Comparison of ENCODE assay signal across 11 mouse cellular contexts in genomic region chrX:162345497-162346143, GRCm38 (mm10).
DNase-seq lines count a peak whose midpoint lies in the region; ATAC-seq and TF ChIP-seq lines count a peak whose summit lies in the region.
"Had no signal": no experiment of that assay in that cellular context is flagged by ENCODE, and none has a peak within 500 bp of the region (broad histone marks: within the 10 kb centered on the region; RNA-seq: fewer than 3 reads in every experiment).

No protein-coding gene starts in this region.

- no peaks in the 10 kb centered on the region for H3K9me3 ChIP-seq in midbrain, postnatal 0 days (ENCODE audit: low read length)
- no peaks in the 10 kb centered on the region for H3K9me3 ChIP-seq in midbrain, embryonic 15.5 days
- H3K9me3 ChIP-seq in liver, embryonic 12.5 days (replicated peaks): no peaks in the 10 kb centered on the region
- H3K9me3 ChIP-seq: embryonic facial prominence, embryonic 12.5 days; liver, embryonic 15.5 days had no signal

- WGBS in midbrain, postnatal 0 days: 73% methylated on average over 3 of the region's 3 CpGs
- WGBS in midbrain, embryonic 15.5 days: 73% methylated on average over 3 of the region's 3 CpGs
- 58% methylated on average over 3 of the region's 3 CpGs for WGBS in liver, embryonic 12.5 days (ENCODE audit: insufficient replicate concordance)

- peak; percentile 15 for DNase-seq in gastrocnemius, adult 2 months
- no peak for DNase-seq in gastrocnemius, adult 8-10 months (ENCODE audit: low spot score in 2 of 2)
- DNase-seq in midbrain, postnatal 0 days (ENCODE audit: low spot score): peak; percentile 2
- DNase-seq in cerebellum, postnatal 36 days: peak; percentile 57 to 65
- peak; percentile 21 to 30 for DNase-seq in kidney, postnatal 4 days
- DNase-seq: thymus, postnatal 36 days had no signal

- H3K36me3 ChIP-seq in midbrain, postnatal 0 days (ENCODE audit: insufficient read depth, low read length): no peaks in the 10 kb centered on the region
- no peaks in the 10 kb centered on the region for H3K36me3 ChIP-seq in midbrain, embryonic 15.5 days (replicated peaks)
- no peaks in the 10 kb centered on the region for H3K36me3 ChIP-seq in liver, embryonic 12.5 days
- H3K36me3 ChIP-seq: embryonic facial prominence, embryonic 12.5 days; liver, embryonic 15.5 days had no signal

- no peak overlapping the region for H3K4me2 ChIP-seq in midbrain, postnatal 0 days (ENCODE audit: low read depth, low read length, poor library complexity, severe bottlenecking)
- no peak overlapping the region for H3K4me2 ChIP-seq in midbrain, embryonic 15.5 days
- H3K4me2 ChIP-seq in liver, embryonic 12.5 days: no peak overlapping the region
- H3K4me2 ChIP-seq: embryonic facial prominence, embryonic 12.5 days; liver, embryonic 15.5 days had no signal

- no peak overlapping the region for H3K4me3 ChIP-seq in gastrocnemius, adult 2 months
- H3K4me3 ChIP-seq in midbrain, postnatal 0 days (ENCODE audit: low read depth, low read length): no peak overlapping the region
- no peak overlapping the region for H3K4me3 ChIP-seq in midbrain, embryonic 15.5 days
- H3K4me3 ChIP-seq in liver, embryonic 12.5 days: no peak overlapping the region
- H3K4me3 ChIP-seq: embryonic facial prominence, embryonic 12.5 days; liver, embryonic 15.5 days had no signal

- H3K27ac ChIP-seq in gastrocnemius, adult 2 months: no peak overlapping the region
- H3K27ac ChIP-seq in midbrain, postnatal 0 days (ENCODE audit: low read depth, low read length): no peak overlapping the region
- H3K27ac ChIP-seq in midbrain, embryonic 15.5 days: no peak overlapping the region
- no peak overlapping the region for H3K27ac ChIP-seq in liver, embryonic 12.5 days
- H3K27ac ChIP-seq: embryonic facial prominence, embryonic 12.5 days; liver, embryonic 15.5 days had no signal

- intact Hi-C loops in gastrocnemius, adult 2 months (cut with DNase I): no loop called here

- peaks cover 4% of the 10 kb centered on the region; the same call in 1 of the 2 replicates for H3K27me3 ChIP-seq in midbrain, postnatal 0 days (ENCODE audit: insufficient read depth, low read length)
- H3K27me3 ChIP-seq in midbrain, embryonic 15.5 days (replicated peaks): no peaks in the 10 kb centered on the region
- H3K27me3 ChIP-seq in liver, embryonic 12.5 days (replicated peaks): peaks cover 20% of the 10 kb centered on the region; the same call in 1 of the 2 replicates
- H3K27me3 ChIP-seq: embryonic facial prominence, embryonic 12.5 days had no signal

- no peak overlapping the region for H3K9ac ChIP-seq in midbrain, postnatal 0 days (replicated peaks; ENCODE audit: low read length, poor library complexity, severe bottlenecking)
- H3K9ac ChIP-seq in midbrain, embryonic 15.5 days: no peak overlapping the region
- H3K9ac ChIP-seq in liver, embryonic 12.5 days: no peak overlapping the region
- H3K9ac ChIP-seq: embryonic facial prominence, embryonic 12.5 days; liver, embryonic 15.5 days had no signal

- H3K4me1 ChIP-seq in midbrain, postnatal 0 days (ENCODE audit: insufficient read depth, low read length): no peaks in the 10 kb centered on the region
- no peaks in the 10 kb centered on the region for H3K4me1 ChIP-seq in midbrain, embryonic 15.5 days
- no peaks in the 10 kb centered on the region for H3K4me1 ChIP-seq in liver, embryonic 12.5 days
- H3K4me1 ChIP-seq: embryonic facial prominence, embryonic 12.5 days; liver, embryonic 15.5 days had no signal

- TF ChIP-seq CTCF in gastrocnemius, adult 2 months (IDR thresholded peaks at IDR 0.05): no peak
- TF ChIP-seq CTCF in midbrain, postnatal 0 days (IDR thresholded peaks at IDR 0.05): no peak

- no peak for ATAC-seq in midbrain, postnatal 0 days (ENCODE audit: low FRiP score)
- ATAC-seq in midbrain, embryonic 15.5 days (replicated peaks): no peak
- no peak for ATAC-seq in liver, embryonic 12.5 days
- ATAC-seq in frontal cortex, adult (ENCODE audit: low TSS enrichment): no peak

Comparison
In these comparisons a context has a peak if more than half of its experiments do, and no peak if none do; other contexts are left out.
1. DNase-seq: peak in gastrocnemius, adult 2 months (single experiment), midbrain, postnatal 0 days (single experiment), cerebellum, postnatal 36 days (2 of 2) and kidney, postnatal 4 days (2 of 2); none in gastrocnemius, adult 8-10 months (0 of 2).